Mouse (Mus musculus): ENCODE data around the gene Prkag1. TPM values are rescaled to one million over a fixed set of nuclear protein-coding genes. Genes with fewer than 3 reads are reported as not detected.

Prkag1 gene
- polyA plus RNA-seq, 1 experiment from 2014 or later: 89.4 TPM

- 96% methylated on average over 11 of the region's 11 CpGs for WGBS
- H3K9ac ChIP-seq (ENCODE audit: low read length): no peak overlapping the region
- H3K27ac ChIP-seq (ENCODE audit: low read depth, low read length): no peak overlapping the region
- H3K4me1 ChIP-seq (replicated peaks; ENCODE audit: control insufficient read depth, insufficient read depth, low read length): no peaks in the 10 kb centered on the region
- no peaks in the 10 kb centered on the region for H3K9me3 ChIP-seq (ENCODE audit: control insufficient read depth, low read length)
- DNase-seq (ENCODE audit: low spot score): no peak
- peaks cover 55% of the 10 kb centered on the region for H3K36me3 ChIP-seq (ENCODE audit: control insufficient read depth, insufficient read depth, low read length)
- no peak overlapping the region for H3K4me2 ChIP-seq (ENCODE audit: low read depth, low read length, severe bottlenecking)
- ATAC-seq (replicated peaks; ENCODE audit: low FRiP score): no peak
- no peak overlapping the region for H3K4me3 ChIP-seq (ENCODE audit: low read depth, low read length)
- no peaks in the 10 kb centered on the region for H3K27me3 ChIP-seq (ENCODE audit: control insufficient read depth, insufficient read depth, low read length)
Measured at GRCm38 (mm10) chr15:98849165-98849564, 17.8 kb upstream of the Prkag1 start.

- peaks cover 64% of the 10 kb centered on the region for H3K36me3 ChIP-seq (ENCODE audit: control insufficient read depth, insufficient read depth, low read length)
- no peak overlapping the region for H3K27ac ChIP-seq (ENCODE audit: low read depth, low read length)
- no peak overlapping the region for H3K4me3 ChIP-seq (ENCODE audit: low read depth, low read length)
- 93% methylated on average over 8 of the region's 8 CpGs for whole genome bisulfite sequencing
- ATAC-seq (replicated peaks; ENCODE audit: low FRiP score) (no peak), DNase-seq (ENCODE audit: low spot score) (peak; percentile 49)
- no peaks in the 10 kb centered on the region for H3K27me3 ChIP-seq (ENCODE audit: control insufficient read depth, insufficient read depth, low read length)
- no peaks in the 10 kb centered on the region for H3K9me3 ChIP-seq (ENCODE audit: control insufficient read depth, low read length)
- no peak overlapping the region for H3K4me2 ChIP-seq (ENCODE audit: low read depth, low read length, severe bottlenecking)
- no peak overlapping the region for H3K9ac ChIP-seq (ENCODE audit: low read length)
- no peaks in the 10 kb centered on the region for H3K4me1 ChIP-seq (replicated peaks; ENCODE audit: control insufficient read depth, insufficient read depth, low read length)
Measured at GRCm38 (mm10) chr15:98846140-98846539, 14.8 kb upstream of the Prkag1 start.

DNA sequence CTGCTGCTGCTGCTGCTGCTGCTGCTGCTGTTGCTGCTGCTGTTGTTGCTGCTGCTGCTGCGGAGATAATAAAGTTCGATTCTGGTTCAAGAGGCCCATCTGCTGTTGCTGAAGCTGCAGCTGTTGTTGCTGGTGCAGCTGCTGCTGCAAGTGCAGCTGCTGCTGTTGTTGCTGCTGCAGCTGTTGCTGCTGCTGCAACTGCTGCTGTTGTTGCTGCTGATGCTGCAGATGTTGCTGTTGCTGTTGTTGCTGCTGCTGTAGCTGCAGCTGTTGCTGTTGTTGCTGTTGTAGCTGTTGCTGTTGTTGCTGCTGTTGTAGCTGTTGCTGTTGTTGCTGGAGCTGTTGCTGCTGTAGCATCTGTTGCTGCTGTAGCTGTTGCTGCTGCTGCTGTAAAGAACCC is 13.8 kb upstream of the Prkag1 start:
- WGBS: 97% methylated on average over 2 of the region's 2 CpGs
- Histone ChIP-seq H3K36me3 (ENCODE audit: control insufficient read depth, insufficient read depth, low read length) (peaks cover 64% of the 10 kb centered on the region), H3K4me3 (ENCODE audit: low read depth, low read length) (no peak overlapping the region), H3K4me1 (replicated peaks; ENCODE audit: control insufficient read depth, insufficient read depth, low read length) (no peaks in the 10 kb centered on the region), H3K9me3 (ENCODE audit: control insufficient read depth, low read length) (no peaks in the 10 kb centered on the region), H3K9ac (ENCODE audit: low read length) (no peak overlapping the region), H3K27me3 (ENCODE audit: control insufficient read depth, insufficient read depth, low read length) (no peaks in the 10 kb centered on the region), H3K4me2 (ENCODE audit: low read depth, low read length, severe bottlenecking) (no peak overlapping the region), H3K27ac (ENCODE audit: low read depth, low read length) (no peak overlapping the region)
- no peak for ATAC-seq (replicated peaks; ENCODE audit: low FRiP score)
- no peak for DNase-seq (ENCODE audit: low spot score)

DNA sequence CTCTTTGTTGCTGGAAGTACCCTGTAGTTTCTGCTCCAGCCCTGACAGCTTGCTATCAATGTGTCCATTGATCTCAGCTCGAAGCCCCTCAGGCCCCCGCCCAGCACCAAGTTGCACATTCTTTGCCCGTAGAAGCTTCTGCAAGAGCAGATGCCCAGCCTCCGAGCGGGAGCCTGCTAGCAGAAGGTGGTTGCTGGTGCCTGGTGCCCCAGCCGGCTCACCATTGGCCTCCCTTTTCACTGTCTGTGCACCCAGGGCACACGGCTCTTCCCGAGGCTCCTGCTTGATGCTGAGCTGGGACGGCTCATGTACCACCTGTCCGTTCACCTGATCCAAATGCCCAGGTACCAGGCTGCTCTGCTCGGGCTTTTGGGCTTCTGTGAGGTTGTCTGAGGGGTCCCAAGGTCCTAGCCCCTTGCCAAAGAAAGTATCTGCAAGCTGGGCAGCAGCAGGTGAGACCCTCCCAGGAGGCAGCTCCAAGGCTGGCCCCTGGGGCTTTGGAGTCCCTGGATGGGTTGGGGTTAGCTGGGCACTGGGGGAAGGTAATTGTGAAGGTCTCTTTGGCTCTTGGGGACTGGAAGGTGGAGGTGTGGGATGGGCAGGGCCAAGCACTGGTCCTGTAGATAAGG is 12.4 kb upstream of the Prkag1 start:
- 91% methylated on average over 11 of the region's 11 CpGs for WGBS
- Histone ChIP-seq H3K27me3 (ENCODE audit: control insufficient read depth, insufficient read depth, low read length) (no peaks in the 10 kb centered on the region), H3K9me3 (ENCODE audit: control insufficient read depth, low read length) (no peaks in the 10 kb centered on the region)

GRCm38 (mm10) chr15:98839671-98840585 is 8.6 kb upstream of the Prkag1 start:
- no peak overlapping the region for H3K27ac ChIP-seq (ENCODE audit: low read depth, low read length)
- H3K4me3 ChIP-seq (ENCODE audit: low read depth, low read length): no peak overlapping the region
- WGBS: 96% methylated on average over 30 of the region's 30 CpGs
- no peak overlapping the region for H3K9ac ChIP-seq (ENCODE audit: low read length)
- no peak for ATAC-seq (replicated peaks; ENCODE audit: low FRiP score)
- H3K9me3 ChIP-seq (ENCODE audit: control insufficient read depth, low read length): no peaks in the 10 kb centered on the region
- H3K27me3 ChIP-seq (ENCODE audit: control insufficient read depth, insufficient read depth, low read length): no peaks in the 10 kb centered on the region
- no peak for DNase-seq (ENCODE audit: low spot score)
- H3K36me3 ChIP-seq (ENCODE audit: control insufficient read depth, insufficient read depth, low read length): peaks cover 52% of the 10 kb centered on the region
- no peak overlapping the region for H3K4me2 ChIP-seq (ENCODE audit: low read depth, low read length, severe bottlenecking)
- no peaks in the 10 kb centered on the region for H3K4me1 ChIP-seq (replicated peaks; ENCODE audit: control insufficient read depth, insufficient read depth, low read length)

More for the DNA sequence above, 12.4 kb upstream of the Prkag1 start:
- no peak overlapping the region for H3K4me2 ChIP-seq (ENCODE audit: low read depth, low read length, severe bottlenecking)
- DNase-seq (ENCODE audit: low spot score): no peak
- no peaks in the 10 kb centered on the region for H3K4me1 ChIP-seq (replicated peaks; ENCODE audit: control insufficient read depth, insufficient read depth, low read length)
- no peak overlapping the region for H3K9ac ChIP-seq (ENCODE audit: low read length)
- no peak for ATAC-seq (replicated peaks; ENCODE audit: low FRiP score)
- no peak overlapping the region for H3K4me3 ChIP-seq (ENCODE audit: low read depth, low read length)
- no peak overlapping the region for H3K27ac ChIP-seq (ENCODE audit: low read depth, low read length)
- H3K36me3 ChIP-seq (ENCODE audit: control insufficient read depth, insufficient read depth, low read length): peaks cover 61% of the 10 kb centered on the region

- no peaks in the 10 kb centered on the region for H3K27me3 ChIP-seq (ENCODE audit: control insufficient read depth, insufficient read depth, low read length)
- peaks cover 48% of the 10 kb centered on the region for H3K36me3 ChIP-seq (ENCODE audit: control insufficient read depth, insufficient read depth, low read length)
- H3K9ac ChIP-seq (ENCODE audit: low read length): no peak overlapping the region
- no peak overlapping the region for H3K27ac ChIP-seq (ENCODE audit: low read depth, low read length)
- DNase-seq (ENCODE audit: low spot score): no peak
- no peak overlapping the region for H3K4me3 ChIP-seq (ENCODE audit: low read depth, low read length)
- H3K4me2 ChIP-seq (ENCODE audit: low read depth, low read length, severe bottlenecking): no peak overlapping the region
- no peaks in the 10 kb centered on the region for H3K9me3 ChIP-seq (ENCODE audit: control insufficient read depth, low read length)
- 95% methylated on average over 14 of the region's 14 CpGs for WGBS
- ATAC-seq (replicated peaks; ENCODE audit: low FRiP score): no peak
- H3K4me1 ChIP-seq (replicated peaks; ENCODE audit: control insufficient read depth, insufficient read depth, low read length): no peaks in the 10 kb centered on the region
Measured at GRCm38 (mm10) chr15:98839161-98839560, 7.8 kb upstream of the Prkag1 start.

- Histone ChIP-seq H3K9ac (ENCODE audit: low read length) (no peak overlapping the region), H3K27me3 (ENCODE audit: control insufficient read depth, insufficient read depth, low read length) (no peaks in the 10 kb centered on the region), H3K36me3 (ENCODE audit: control insufficient read depth, insufficient read depth, low read length) (peaks cover 40% of the 10 kb centered on the region), H3K27ac (ENCODE audit: low read depth, low read length) (no peak overlapping the region), H3K9me3 (ENCODE audit: control insufficient read depth, low read length) (no peaks in the 10 kb centered on the region), H3K4me2 (ENCODE audit: low read depth, low read length, severe bottlenecking) (no peak overlapping the region), H3K4me3 (ENCODE audit: low read depth, low read length) (no peak overlapping the region), H3K4me1 (replicated peaks; ENCODE audit: control insufficient read depth, insufficient read depth, low read length) (no peaks in the 10 kb centered on the region)
- 75% methylated on average over 4 of the region's 4 CpGs for WGBS
- no peak for DNase-seq (ENCODE audit: low spot score)
- ATAC-seq (replicated peaks; ENCODE audit: low FRiP score): no peak
Measured at GRCm38 (mm10) chr15:98837743-98838103, 6.4 kb upstream of the Prkag1 start.

DNA sequence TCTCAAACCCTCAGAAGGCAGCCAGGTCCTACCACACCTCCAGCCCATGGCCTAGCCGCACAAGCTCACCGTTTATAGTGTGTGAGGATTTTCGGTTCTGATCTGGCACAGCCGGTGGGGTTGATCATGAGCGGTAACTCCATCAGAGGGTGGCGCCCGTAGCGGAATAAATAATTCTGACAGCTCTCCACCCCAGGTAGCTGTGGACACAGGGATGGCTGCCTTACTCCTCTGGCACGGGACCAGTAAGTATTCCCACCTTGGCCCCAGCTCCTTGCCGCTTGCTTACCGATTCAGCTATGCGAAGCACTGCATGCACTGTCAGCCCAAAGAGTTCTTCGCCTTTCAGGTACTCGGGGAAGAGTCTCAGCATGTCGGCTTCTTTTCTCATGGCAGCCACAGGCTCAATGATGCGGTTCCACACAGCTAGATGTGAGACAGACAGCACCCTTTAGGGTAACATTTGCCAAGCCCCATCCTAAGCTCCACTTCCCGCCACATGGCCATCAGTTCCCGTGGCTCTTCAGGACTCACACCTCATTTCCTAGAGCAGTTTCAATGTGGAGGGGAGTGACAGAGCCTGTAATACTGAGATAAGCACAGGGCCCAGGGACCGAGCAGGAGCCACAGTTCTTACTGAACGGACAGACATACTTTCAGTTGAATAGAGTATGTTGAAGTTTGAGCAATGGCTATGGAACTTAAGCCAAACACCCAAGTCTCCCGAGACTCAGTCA is 5.9 kb upstream of the Prkag1 start:
- Histone ChIP-seq H3K9me3 (ENCODE audit: control insufficient read depth, low read length) (no peaks in the 10 kb centered on the region), H3K27ac (ENCODE audit: low read depth, low read length) (no peak overlapping the region), H3K27me3 (ENCODE audit: control insufficient read depth, insufficient read depth, low read length) (no peaks in the 10 kb centered on the region), H3K4me2 (ENCODE audit: low read depth, low read length, severe bottlenecking) (no peak overlapping the region), H3K36me3 (ENCODE audit: control insufficient read depth, insufficient read depth, low read length) (peaks cover 37% of the 10 kb centered on the region), H3K9ac (ENCODE audit: low read length) (no peak overlapping the region), H3K4me3 (ENCODE audit: low read depth, low read length) (no peak overlapping the region), H3K4me1 (replicated peaks; ENCODE audit: control insufficient read depth, insufficient read depth, low read length) (no peaks in the 10 kb centered on the region)
- 95% methylated on average over 21 of the region's 21 CpGs for WGBS
- DNase-seq (ENCODE audit: low spot score): no peak
- no peak for ATAC-seq (replicated peaks; ENCODE audit: low FRiP score)
